26 mouse cellular contexts compared by ENCODE assay signal in genomic region chr6:34870724-34871123, GRCm38 (mm10). TPM values are rescaled to one million over a fixed set of nuclear protein-coding genes. Genes with fewer than 3 reads are reported as not detected.
DNase-seq lines count a peak whose midpoint lies in the region; ATAC-seq lines count a peak whose summit lies in the region.
"Had no signal": no experiment of that assay in that cellular context is flagged by ENCODE, and none has a peak within 500 bp of the region (broad histone marks: within the 10 kb centered on the region; RNA-seq: fewer than 3 reads in every experiment).

No protein-coding gene starts in this region.

- no peak for ATAC-seq in hindbrain, embryonic 16.5 days
- no peak for ATAC-seq in neural tube, embryonic 13.5 days (ENCODE audit: low read depth)
- no peak for ATAC-seq in neural tube, embryonic 15.5 days (ENCODE audit: low FRiP score)
- 0 out of 2 replicates have a peak, but pooled peaks have one; percentile 27 for ATAC-seq in embryonic facial prominence, embryonic 15.5 days (ENCODE audit: insufficient number of reproducible peaks, low FRiP score, low TSS enrichment, low read depth)

- H3K27me3 ChIP-seq in hindbrain, embryonic 10.5 days (ENCODE audit: insufficient read depth, poor library complexity, severe bottlenecking), result no peaks in the 10 kb centered on the region
- no peaks in the 10 kb centered on the region for H3K27me3 ChIP-seq in hindbrain, embryonic 16.5 days (replicated peaks; ENCODE audit: control insufficient read depth, insufficient read depth, low read length)
- H3K27me3 ChIP-seq in neural tube, embryonic 13.5 days, result no peaks in the 10 kb centered on the region
- H3K27me3 ChIP-seq in neural tube, embryonic 15.5 days (replicated peaks), result no peaks in the 10 kb centered on the region
- H3K27me3 ChIP-seq in embryonic facial prominence, embryonic 15.5 days, result no peaks in the 10 kb centered on the region
- H3K27me3 ChIP-seq: limb, embryonic 12.5 days had no signal

- H3K4me1 ChIP-seq in hindbrain, embryonic 10.5 days (replicated peaks), result peaks cover 46% of the 10 kb centered on the region
- H3K4me1 ChIP-seq in hindbrain, embryonic 16.5 days (ENCODE audit: control insufficient read depth, insufficient read depth, low read depth, low read length), result no peaks in the 10 kb centered on the region
- H3K4me1 ChIP-seq in neural tube, embryonic 13.5 days (replicated peaks), result no peaks in the 10 kb centered on the region; the same call in 1 of the 2 replicates
- no peaks in the 10 kb centered on the region for H3K4me1 ChIP-seq in neural tube, embryonic 15.5 days
- H3K4me1 ChIP-seq in embryonic facial prominence, embryonic 15.5 days, result peaks cover 55% of the 10 kb centered on the region

- H3K27ac ChIP-seq in hindbrain, embryonic 10.5 days, result peak overlapping the region; percentile 16; the same call in 1 of the 2 replicates
- no peak overlapping the region for H3K27ac ChIP-seq in hindbrain, embryonic 16.5 days (ENCODE audit: low read depth, low read length)
- H3K27ac ChIP-seq in neural tube, embryonic 13.5 days (replicated peaks), result no peak overlapping the region
- no peak overlapping the region for H3K27ac ChIP-seq in neural tube, embryonic 15.5 days (replicated peaks)
- peak overlapping the region; percentile 79 for H3K27ac ChIP-seq in embryonic facial prominence, embryonic 15.5 days (replicated peaks)
- H3K27ac ChIP-seq in macrophage, result peak overlapping the region; percentile 99

- H3K36me3 ChIP-seq in hindbrain, embryonic 10.5 days, result peaks cover 24% of the 10 kb centered on the region; the same call in 1 of the 2 replicates
- H3K36me3 ChIP-seq in hindbrain, embryonic 16.5 days (ENCODE audit: control insufficient read depth, insufficient read depth, low read length), result no peaks in the 10 kb centered on the region
- H3K36me3 ChIP-seq in neural tube, embryonic 13.5 days, result no peaks in the 10 kb centered on the region
- no peaks in the 10 kb centered on the region for H3K36me3 ChIP-seq in neural tube, embryonic 15.5 days
- no peaks in the 10 kb centered on the region for H3K36me3 ChIP-seq in embryonic facial prominence, embryonic 15.5 days
- H3K36me3 ChIP-seq in macrophage (ENCODE audit: inconsistent target), result peaks cover 24% of the 10 kb centered on the region; the same call in 1 of the 2 replicates

- 88% methylated on average over 5 of the region's 5 CpGs for WGBS in hindbrain, embryonic 10.5 days
- WGBS in hindbrain, embryonic 16.5 days, result 68% methylated on average over 5 of the region's 5 CpGs
- 87% methylated on average over 5 of the region's 5 CpGs for WGBS in neural tube, embryonic 13.5 days
- 85% methylated on average over 5 of the region's 5 CpGs for WGBS in neural tube, embryonic 15.5 days
- WGBS in embryonic facial prominence, embryonic 15.5 days, result 25% methylated on average over 5 of the region's 5 CpGs
- 94% methylated on average over 5 of the region's 5 CpGs for WGBS in macrophage (ENCODE audit: missing documents)

- H3K9ac ChIP-seq in hindbrain, embryonic 16.5 days (ENCODE audit: low read depth, low read length), result no peak overlapping the region
- H3K9ac ChIP-seq in neural tube, embryonic 13.5 days, result peak overlapping the region; percentile 23; the same call in 1 of the 2 replicates
- no peak overlapping the region for H3K9ac ChIP-seq in neural tube, embryonic 15.5 days (replicated peaks)
- H3K9ac ChIP-seq in embryonic facial prominence, embryonic 15.5 days, result no peak overlapping the region
- H3K9ac ChIP-seq: limb, embryonic 12.5 days had no signal

- DNase-seq in hindbrain, embryonic 10.5 days (ENCODE audit: low spot score), result no peak
- DNase-seq in cerebellum, postnatal 4 days (ENCODE audit: low spot score in 2 of 2), result no peak
- no peak for DNase-seq in yolk sac, embryonic 10.5 days (ENCODE audit: low spot score)
- DNase-seq: cerebellum, postnatal 10 days; kidney, adult 2 months; kidney, postnatal 14 days; lung, postnatal 4 days; midbrain, embryonic 14.5 days; thymus, adult 18-20 months had no signal

- peaks cover 58% of the 10 kb centered on the region for H3K79me2 ChIP-seq in macrophage (ENCODE audit: inconsistent target)

- H3K9me3 ChIP-seq in hindbrain, embryonic 10.5 days, result no peaks in the 10 kb centered on the region
- H3K9me3 ChIP-seq in hindbrain, embryonic 16.5 days (ENCODE audit: control insufficient read depth, low read length), result no peaks in the 10 kb centered on the region
- H3K9me3 ChIP-seq in neural tube, embryonic 13.5 days, result no peaks in the 10 kb centered on the region
- no peaks in the 10 kb centered on the region for H3K9me3 ChIP-seq in neural tube, embryonic 15.5 days (replicated peaks)
- no peaks in the 10 kb centered on the region for H3K9me3 ChIP-seq in embryonic facial prominence, embryonic 15.5 days (replicated peaks)
- H3K9me3 ChIP-seq: forebrain, embryonic 10.5 days; limb, embryonic 12.5 days had no signal

- H3K4me2 ChIP-seq in hindbrain, embryonic 16.5 days (ENCODE audit: low read length), result no peak overlapping the region
- no peak overlapping the region for H3K4me2 ChIP-seq in neural tube, embryonic 13.5 days
- no peak overlapping the region for H3K4me2 ChIP-seq in neural tube, embryonic 15.5 days
- no peak overlapping the region for H3K4me2 ChIP-seq in embryonic facial prominence, embryonic 15.5 days (replicated peaks)
- H3K4me2 ChIP-seq: limb, embryonic 12.5 days had no signal

- no peak overlapping the region for H3K4me3 ChIP-seq in hindbrain, embryonic 10.5 days
- H3K4me3 ChIP-seq in hindbrain, embryonic 16.5 days (ENCODE audit: low read length), result no peak overlapping the region
- H3K4me3 ChIP-seq in neural tube, embryonic 13.5 days, result no peak overlapping the region
- no peak overlapping the region for H3K4me3 ChIP-seq in neural tube, embryonic 15.5 days (replicated peaks)
- H3K4me3 ChIP-seq in embryonic facial prominence, embryonic 15.5 days (replicated peaks), result no peak overlapping the region
- H3K4me3 ChIP-seq in macrophage (ENCODE audit: inconsistent target), result no peak overlapping the region
- H3K4me3 ChIP-seq: forebrain, embryonic 10.5 days; limb, embryonic 12.5 days had no signal

RNA-seq across cellular contexts. Expression of gene Cyren, which starts 7.1 kb away (rescaled TPM):
- 17.9 and 18.4 TPM in 2 replicates for polyA plus RNA-seq in hindbrain, embryonic 10.5 days (2016; fragmentation: Nextera tagmentation; extraction: Ambion mirVana)
- 9.7 and 9.8 TPM in 2 replicates for polyA plus RNA-seq in hindbrain, embryonic 16.5 days (2015; fragmentation: Nextera tagmentation; extraction: Ambion mirVana)
- polyA plus RNA-seq in neural tube, embryonic 13.5 days (2015; fragmentation: Nextera tagmentation; extraction: Ambion mirVana), result 10.1 and 10.6 TPM in 2 replicates
- 8.8 and 10.6 TPM in 2 replicates for polyA plus RNA-seq in neural tube, embryonic 15.5 days (2015; fragmentation: Nextera tagmentation; extraction: Ambion mirVana)
- polyA plus RNA-seq in embryonic facial prominence, embryonic 15.5 days (2015; fragmentation: Nextera tagmentation; extraction: Ambion mirVana), result 14.8 and 17.4 TPM in 2 replicates
- 100 to 1,000 TPM in 2 of 26 experiments, 10 to 100 TPM in 21, 1 to 10 TPM in 3; 6.2 to 128 (median 19.9) TPM for total RNA-seq in macrophage (2018; cell fraction: chromatin; rRNA removed)
- 1 to 10 TPM; 1.7 to 4.5 (median 3.0) TPM for total RNA-seq in macrophage (2018; cell fraction: cytosol; rRNA removed)
- 100 to 1,000 TPM in 1 of 26 experiments, 10 to 100 TPM in 21, 1 to 10 TPM in 4; 3.3 to 115 (median 18.1) TPM for total RNA-seq in macrophage (2018; cell fraction: nucleus; rRNA removed)
- polyA plus RNA-seq in macrophage (2018), result 3.3 to 10.6 TPM (median 4.3 TPM) in 3 replicates

RNA-seq across cellular contexts. Expression of gene Tmem140, which starts 7.8 kb away (rescaled TPM):
- polyA plus RNA-seq in hindbrain, embryonic 10.5 days (2016; fragmentation: Nextera tagmentation; extraction: Ambion mirVana), result 1.6 and 1.9 TPM in 2 replicates
- polyA plus RNA-seq in hindbrain, embryonic 16.5 days (2015; fragmentation: Nextera tagmentation; extraction: Ambion mirVana), result 1.1 and 1.7 TPM in 2 replicates
- polyA plus RNA-seq in neural tube, embryonic 13.5 days (2015; fragmentation: Nextera tagmentation; extraction: Ambion mirVana), result 0.73 and 1.4 TPM in 2 replicates
- polyA plus RNA-seq in neural tube, embryonic 15.5 days (2015; fragmentation: Nextera tagmentation; extraction: Ambion mirVana), result 1.1 and 2.6 TPM in 2 replicates
- 3.0 and 3.9 TPM in 2 replicates for polyA plus RNA-seq in embryonic facial prominence, embryonic 15.5 days (2015; fragmentation: Nextera tagmentation; extraction: Ambion mirVana)
- total RNA-seq in macrophage (2018; cell fraction: chromatin; rRNA removed), result 100 to 1,000 TPM in 11 of 26 experiments, 10 to 100 TPM in 15; 18.5 to 254 (median 80.7) TPM
- 100 to 1,000 TPM in 18 of 26 experiments, 10 to 100 TPM in 8; 39.9 to 208 (median 143) TPM for total RNA-seq in macrophage (2018; cell fraction: cytosol; rRNA removed)
- 100 to 1,000 TPM in 16 of 26 experiments, 10 to 100 TPM in 10; 39.3 to 284 (median 118) TPM for total RNA-seq in macrophage (2018; cell fraction: nucleus; rRNA removed)
- 41.8 to 184 TPM (median 113 TPM) in 3 replicates for polyA plus RNA-seq in macrophage (2018)

RNA-seq across cellular contexts. Expression of gene Wdr91, which starts 40.0 kb away (rescaled TPM):
- polyA plus RNA-seq in hindbrain, embryonic 10.5 days (2016; fragmentation: Nextera tagmentation; extraction: Ambion mirVana), result 13.5 and 14.3 TPM in 2 replicates
- polyA plus RNA-seq in hindbrain, embryonic 16.5 days (2015; fragmentation: Nextera tagmentation; extraction: Ambion mirVana), result 13.9 and 14.8 TPM in 2 replicates
- polyA plus RNA-seq in neural tube, embryonic 13.5 days (2015; fragmentation: Nextera tagmentation; extraction: Ambion mirVana), result 12.8 and 13.6 TPM in 2 replicates
- 13.4 and 15.1 TPM in 2 replicates for polyA plus RNA-seq in neural tube, embryonic 15.5 days (2015; fragmentation: Nextera tagmentation; extraction: Ambion mirVana)
- polyA plus RNA-seq in embryonic facial prominence, embryonic 15.5 days (2015; fragmentation: Nextera tagmentation; extraction: Ambion mirVana), result 10.0 and 12.0 TPM in 2 replicates
- 100 to 1,000 TPM; 229 to 803 (median 498) TPM for total RNA-seq in macrophage (2018; cell fraction: chromatin; rRNA removed)
- 100 to 1,000 TPM in 23 of 26 experiments, 10 to 100 TPM in 3; 87.0 to 154 (median 126) TPM for total RNA-seq in macrophage (2018; cell fraction: cytosol; rRNA removed)
- 100 to 1,000 TPM; 124 to 721 (median 374) TPM for total RNA-seq in macrophage (2018; cell fraction: nucleus; rRNA removed)
- 86.6 to 195 TPM (median 145 TPM) in 3 replicates for polyA plus RNA-seq in macrophage (2018)

RNA-seq across cellular contexts. Expression of gene Stra8, which starts 49.2 kb away (rescaled TPM):
- not detected in 2 replicates for polyA plus RNA-seq in hindbrain, embryonic 10.5 days (2016; fragmentation: Nextera tagmentation; extraction: Ambion mirVana)
- polyA plus RNA-seq in hindbrain, embryonic 16.5 days (2015; fragmentation: Nextera tagmentation; extraction: Ambion mirVana), result not detected in 2 replicates
- polyA plus RNA-seq in neural tube, embryonic 13.5 days (2015; fragmentation: Nextera tagmentation; extraction: Ambion mirVana), result not detected in 2 replicates
- not detected in 2 replicates for polyA plus RNA-seq in neural tube, embryonic 15.5 days (2015; fragmentation: Nextera tagmentation; extraction: Ambion mirVana)
- not detected in 2 replicates for polyA plus RNA-seq in embryonic facial prominence, embryonic 15.5 days (2015; fragmentation: Nextera tagmentation; extraction: Ambion mirVana)
- not detected for total RNA-seq in macrophage (2018; cell fraction: chromatin; rRNA removed)
- total RNA-seq in macrophage (2018; cell fraction: cytosol; rRNA removed), result not detected
- not detected for total RNA-seq in macrophage (2018; cell fraction: nucleus; rRNA removed)
- not detected in 3 replicates for polyA plus RNA-seq in macrophage (2018)
- total RNA-seq: adrenal gland, postnatal 4 days; gastrocnemius, postnatal 4 days; hematopoietic stem cell, adult 5-6 weeks; layer of hippocampus, adult 8-10 months; left cerebral cortex, adult 18-20 months had no signal
- polyA plus RNA-seq: C2C12; forebrain, embryonic 10.5 days; frontal cortex, adult 2 months; heart, embryonic 14.5 days; kidney, adult 2 months; limb, embryonic 12.5 days; midbrain, embryonic 14.5 days; small intestine, adult 2 months; urinary bladder, adult 2 months had no signal

Comparison
In these comparisons a context has a peak if more than half of its experiments do, and no peak if none do; other contexts are left out.
1. H3K27ac ChIP-seq: peak in hindbrain, embryonic 10.5 days (single experiment), embryonic facial prominence, embryonic 15.5 days (single experiment) and macrophage (single experiment); none in hindbrain, embryonic 16.5 days (single experiment), neural tube, embryonic 13.5 days (single experiment) and neural tube, embryonic 15.5 days (single experiment).